Mouse (Mus musculus) limb, embryonic 12.5 days (tissue): ENCODE results near the gene H6pd. TPM values are rescaled to one million over a fixed set of nuclear protein-coding genes. Genes with fewer than 3 reads are reported as not detected.
A peak's percentile ranks its signal among the peaks of the same experiment; 100 is the strongest.

ENCODE experiments used
- ATAC-seq: fragments of 200-750 bp; cut with Nextera tagmentation; 2 replicates; pipeline ENCODE4 v1.8.0; 2017; ENCODE audit warnings: low read depth, moderate TSS enrichment; ENCODE audit not compliant: insufficient number of reproducible peaks, insufficient read depth, low FRiP score, low TSS enrichment
- H3K27ac ChIP-seq: fragments of 300-500 bp; sonication (generic); 2 replicates; pipeline ENCODE4 v1.5.1; 2016; ENCODE audit warnings: mild to moderate bottlenecking, moderate library complexity
- H3K27me3 ChIP-seq: fragments of 300-500 bp; sonication (generic); 2 replicates; pipeline ENCODE4 v1.6.1; 2016; ENCODE audit warnings: mild to moderate bottlenecking, moderate library complexity
- H3K36me3 ChIP-seq: fragments of 300-500 bp; sonication (generic); 2 replicates; pipeline ENCODE4 v1.6.1; 2016; ENCODE audit warnings: mild to moderate bottlenecking, moderate library complexity
- H3K4me1 ChIP-seq: fragments of 300-500 bp; sonication (generic); replicated peaks from 2 replicates; pipeline ENCODE4 v1.6.1; 2016
- H3K4me2 ChIP-seq: fragments of 300-500 bp; sonication (generic); 2 replicates; pipeline ENCODE4 v1.6.1; 2016; ENCODE audit warnings: mild to moderate bottlenecking, moderate library complexity
- H3K4me3 ChIP-seq: fragments of 300-500 bp; sonication (generic); replicated peaks from 2 replicates; pipeline ENCODE4 v1.5.1; 2016; ENCODE audit warnings: mild to moderate bottlenecking
- H3K9ac ChIP-seq: fragments of 300-500 bp; sonication (generic); replicated peaks from 2 replicates; pipeline ENCODE4 v1.6.1; 2016; ENCODE audit warnings: mild to moderate bottlenecking, moderate library complexity
- H3K9me3 ChIP-seq: fragments of 300-500 bp; sonication (generic); 2 replicates; pipeline ENCODE4 v1.6.1; 2016; ENCODE audit warnings: mild to moderate bottlenecking, moderate library complexity
- WGBS: fragments of 180-500 bp; shearing (Covaris S2); methylation state at CpG from one replicate; pipeline ENCODE4 v1.1.7; 2016; 5-methylcytosine and 5-hydroxymethylcytosine counted together
- polyA plus RNA-seq: library from polyadenylated mRNA; unstranded; fragments of >200 nt; fragmentation: Nextera tagmentation; extraction: Ambion mirVana; gene quantifications from 2 replicates; pipeline ENCODE4 v1.2.1, GENCODE M21; 2016

Gene H6pd
- polyA plus RNA-seq = 7.0 and 10.0 TPM in 2 replicates

- WGBS = 4% methylated on average over 52 of the region's 52 CpGs
- peak within 1 kb of the TSS; percentile 74 for H3K4me3 ChIP-seq
- peaks cover 18% of the 10 kb centered on the region for H3K4me1 ChIP-seq
- peak within 1 kb of the TSS; percentile 75 for H3K4me2 ChIP-seq
- ATAC-seq = peak; percentile 78
- H3K27ac ChIP-seq = peak within 1 kb of the TSS; percentile 97
- no peaks in the 10 kb centered on the region for H3K36me3 ChIP-seq
- H3K27me3 ChIP-seq = no peaks in the 10 kb centered on the region
- H3K9ac ChIP-seq = peak within 1 kb of the TSS; percentile 87
- H3K9me3 ChIP-seq = no peaks in the 10 kb centered on the region
Observed at GRCm38 (mm10) chr4:150008853-150009586, at the start of gene H6pd. H6pd (minus strand) TSS chr4:150009023.

- H3K4me1 ChIP-seq = peaks cover 18% of the 10 kb centered on the region
- 91% methylated on average over 12 of the region's 12 CpGs for WGBS
- H3K9ac ChIP-seq = no peak overlapping the region
- no peaks in the 10 kb centered on the region for H3K9me3 ChIP-seq
- no peaks in the 10 kb centered on the region for H3K36me3 ChIP-seq
- no peak overlapping the region for H3K4me2 ChIP-seq
- no peak overlapping the region for H3K4me3 ChIP-seq
- H3K27me3 ChIP-seq = no peaks in the 10 kb centered on the region; the same call in 1 of the 2 replicates
- no peak overlapping the region for H3K27ac ChIP-seq
- no peak for ATAC-seq
Observed at GRCm38 (mm10) chr4:150057722-150058121, 48.9 kb upstream of the H6pd start.

- H3K27ac ChIP-seq = no peak overlapping the region
- H3K4me1 ChIP-seq = peaks cover 17% of the 10 kb centered on the region
- no peaks in the 10 kb centered on the region for H3K36me3 ChIP-seq
- H3K9me3 ChIP-seq = no peaks in the 10 kb centered on the region
- WGBS = 86% methylated on average over 7 of the region's 7 CpGs
- peaks cover 10% of the 10 kb centered on the region for H3K27me3 ChIP-seq
- ATAC-seq = no peak
- H3K4me2 ChIP-seq = no peak overlapping the region
- H3K4me3 ChIP-seq = no peak overlapping the region
- H3K9ac ChIP-seq = no peak overlapping the region
Observed at GRCm38 (mm10) chr4:150056171-150056570, 47.3 kb upstream of the H6pd start.

GRCm38 (mm10) chr4:150052380-150052779 is 43.6 kb upstream of the H6pd start:
- no peak for ATAC-seq
- 96% methylated on average over 3 of the region's 3 CpGs for WGBS
- Histone ChIP-seq H3K4me1 (peaks cover 14% of the 10 kb centered on the region), H3K27ac (no peak overlapping the region), H3K9ac (no peak overlapping the region), H3K9me3 (0 out of 2 replicates have a peak, but pooled peaks cover 7% of the 10 kb centered on the region), H3K27me3 (peaks cover 48% of the 10 kb centered on the region), H3K36me3 (no peaks in the 10 kb centered on the region), H3K4me2 (no peak overlapping the region), H3K4me3 (no peak overlapping the region)

- 0 out of 2 replicates have a peak, but pooled peaks cover 7% of the 10 kb centered on the region for H3K9me3 ChIP-seq
- no peak overlapping the region for H3K4me2 ChIP-seq
- no peak for ATAC-seq
- no peak overlapping the region for H3K4me3 ChIP-seq
- peaks cover 16% of the 10 kb centered on the region for H3K4me1 ChIP-seq
- peaks cover 55% of the 10 kb centered on the region for H3K27me3 ChIP-seq
- no peak overlapping the region for H3K9ac ChIP-seq
- H3K36me3 ChIP-seq = no peaks in the 10 kb centered on the region
- 71% methylated on average over 8 of the region's 8 CpGs for WGBS
- H3K27ac ChIP-seq = no peak overlapping the region
Observed at GRCm38 (mm10) chr4:150051514-150051913, 42.7 kb upstream of the H6pd start.

GRCm38 (mm10) chr4:150049564-150050226 is 40.9 kb upstream of the H6pd start:
- Histone ChIP-seq H3K27ac (no peak overlapping the region), H3K27me3 (peaks cover 70% of the 10 kb centered on the region), H3K4me3 (peak overlapping the region; percentile 52; the same call in 1 of the 2 replicates), H3K4me1 (peaks cover 20% of the 10 kb centered on the region), H3K9me3 (0 out of 2 replicates have a peak, but pooled peaks cover 7% of the 10 kb centered on the region), H3K36me3 (no peaks in the 10 kb centered on the region), H3K4me2 (peak overlapping the region; percentile 92), H3K9ac (no peak overlapping the region)
- WGBS = 19% methylated on average over 13 of the region's 13 CpGs
- no peak for ATAC-seq

- Histone ChIP-seq H3K9me3 (0 out of 2 replicates have a peak, but pooled peaks cover 7% of the 10 kb centered on the region), H3K4me1 (peaks cover 20% of the 10 kb centered on the region), H3K4me2 (peak overlapping the region; percentile 92), H3K27ac (no peak overlapping the region), H3K36me3 (no peaks in the 10 kb centered on the region), H3K4me3 (peak overlapping the region; percentile 52), H3K9ac (peak overlapping the region; percentile 58), H3K27me3 (peaks cover 70% of the 10 kb centered on the region)
- ATAC-seq = no peak
- WGBS = 16% methylated on average over 15 of the region's 15 CpGs
Observed at GRCm38 (mm10) chr4:150049157-150049513, 40.3 kb upstream of the H6pd start.

- WGBS = under 1% methylated on average over 49 of the region's 49 CpGs
- no peak for ATAC-seq
- Histone ChIP-seq H3K4me3 (peak overlapping the region; percentile 52), H3K4me1 (peaks cover 20% of the 10 kb centered on the region), H3K4me2 (peak overlapping the region; percentile 92), H3K9ac (peak overlapping the region; percentile 58), H3K36me3 (no peaks in the 10 kb centered on the region), H3K9me3 (0 out of 2 replicates have a peak, but pooled peaks cover 7% of the 10 kb centered on the region), H3K27me3 (peaks cover 70% of the 10 kb centered on the region), H3K27ac (no peak overlapping the region)
Observed at GRCm38 (mm10) chr4:150048478-150049156, 39.8 kb upstream of the H6pd start.

GRCm38 (mm10) chr4:150048038-150048437 is 39.2 kb upstream of the H6pd start:
- under 1% methylated on average over 20 of the region's 20 CpGs for WGBS
- H3K4me1 ChIP-seq = peaks cover 20% of the 10 kb centered on the region
- no peak overlapping the region for H3K27ac ChIP-seq
- ATAC-seq = peak; percentile 50
- H3K9me3 ChIP-seq = 0 out of 2 replicates have a peak, but pooled peaks cover 7% of the 10 kb centered on the region
- H3K4me2 ChIP-seq = peak overlapping the region; percentile 92
- H3K9ac ChIP-seq = peak overlapping the region; percentile 58
- peak overlapping the region; percentile 52 for H3K4me3 ChIP-seq
- H3K27me3 ChIP-seq = peaks cover 70% of the 10 kb centered on the region
- H3K36me3 ChIP-seq = no peaks in the 10 kb centered on the region

- no peak overlapping the region for H3K27ac ChIP-seq
- H3K4me2 ChIP-seq = no peak overlapping the region
- H3K27me3 ChIP-seq = peaks cover 37% of the 10 kb centered on the region
- WGBS = 96% methylated on average over 9 of the region's 9 CpGs
- H3K9ac ChIP-seq = no peak overlapping the region
- no peaks in the 10 kb centered on the region for H3K9me3 ChIP-seq
- ATAC-seq = no peak
- no peak overlapping the region for H3K4me3 ChIP-seq
- no peaks in the 10 kb centered on the region for H3K36me3 ChIP-seq
- peaks cover 18% of the 10 kb centered on the region for H3K4me1 ChIP-seq
Observed at GRCm38 (mm10) chr4:150043591-150043990, 34.8 kb upstream of the H6pd start.
